Mouse (Mus musculus): ENCODE data around the gene Tbx6.
A peak's percentile ranks its signal among the peaks of the same experiment; 100 is the strongest.

Tbx6 gene

DNA sequence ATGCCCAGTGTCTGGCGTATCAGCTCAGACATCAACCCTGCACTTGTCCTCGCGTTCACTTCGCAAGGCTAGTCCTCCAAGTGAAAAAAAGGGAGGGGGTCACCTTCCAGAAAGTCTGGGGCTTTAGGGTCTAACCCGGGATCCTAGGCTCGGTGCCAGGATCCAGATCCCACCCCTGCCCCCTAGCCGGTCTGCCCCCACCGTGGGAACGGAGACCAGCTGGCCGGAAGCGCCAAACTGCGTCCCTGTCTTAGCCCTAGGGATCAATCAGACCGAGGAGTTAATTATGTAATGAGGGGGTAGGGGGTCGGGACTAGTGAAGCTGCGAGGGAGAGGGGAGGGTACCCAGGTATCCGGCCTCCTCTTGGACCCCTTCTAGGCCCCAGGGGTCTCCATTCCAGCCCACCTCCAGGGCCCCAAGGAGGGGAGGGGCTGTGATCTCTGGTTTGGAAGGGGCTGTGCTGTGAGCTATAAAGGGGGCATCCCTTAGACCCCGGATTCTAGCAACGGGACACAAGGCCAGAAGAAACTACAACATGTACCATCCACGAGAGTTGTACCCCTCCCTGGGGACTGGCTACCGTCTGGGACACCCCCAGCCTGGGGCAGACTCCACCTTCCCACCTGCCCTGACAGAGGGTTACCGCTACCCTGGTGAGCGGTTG is at the start of gene Tbx6:
Gene Tbx6 (plus strand): TSS at position 513 of the 665 bp plus-strand sequence.
- DNase-seq (ENCODE audit: extremely low spot score, low read depth, low spot score): no peak

DNA sequence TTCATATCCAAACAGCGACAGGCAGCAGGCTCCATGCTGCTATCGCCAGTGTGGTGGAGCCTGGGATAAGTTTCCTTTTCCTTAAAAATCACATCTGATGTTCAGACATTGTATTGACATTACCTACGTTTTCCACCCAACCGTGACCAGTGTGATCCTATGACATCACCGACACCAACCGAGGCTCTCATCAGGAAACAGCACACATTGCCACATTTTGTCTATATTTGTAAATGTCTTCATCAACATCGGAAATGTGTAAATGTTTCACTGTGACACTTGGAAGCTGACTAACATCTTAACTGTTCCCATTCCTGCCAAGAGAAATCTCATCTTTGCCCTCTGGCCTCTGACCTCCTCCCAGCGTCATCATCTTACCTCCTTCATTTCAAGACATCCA is 45.2 kb upstream of the Tbx6 start:
- no peak for DNase-seq (ENCODE audit: extremely low spot score, low read depth, low spot score)

DNA sequence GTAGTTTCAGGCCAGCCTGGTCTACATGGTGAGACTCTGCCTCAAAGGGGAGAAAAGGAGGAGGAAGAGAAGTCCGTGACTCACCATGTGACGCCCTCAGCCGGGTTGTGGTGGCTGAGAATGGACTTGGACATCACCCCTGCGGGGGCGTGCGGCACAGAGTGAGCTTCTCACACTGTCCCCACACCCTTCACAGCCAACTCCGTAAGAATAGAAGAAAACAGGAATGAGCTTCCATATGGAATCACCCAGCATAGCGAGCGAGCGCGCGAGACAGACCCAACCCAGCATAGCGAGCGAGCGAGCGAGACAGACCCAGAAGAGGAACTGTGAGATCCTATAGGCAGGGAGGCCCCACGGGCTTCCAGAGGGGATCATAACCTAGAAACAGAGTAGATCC is 41.7 kb upstream of the Tbx6 start:
- no peak for DNase-seq (ENCODE audit: extremely low spot score, low read depth, low spot score)

DNA sequence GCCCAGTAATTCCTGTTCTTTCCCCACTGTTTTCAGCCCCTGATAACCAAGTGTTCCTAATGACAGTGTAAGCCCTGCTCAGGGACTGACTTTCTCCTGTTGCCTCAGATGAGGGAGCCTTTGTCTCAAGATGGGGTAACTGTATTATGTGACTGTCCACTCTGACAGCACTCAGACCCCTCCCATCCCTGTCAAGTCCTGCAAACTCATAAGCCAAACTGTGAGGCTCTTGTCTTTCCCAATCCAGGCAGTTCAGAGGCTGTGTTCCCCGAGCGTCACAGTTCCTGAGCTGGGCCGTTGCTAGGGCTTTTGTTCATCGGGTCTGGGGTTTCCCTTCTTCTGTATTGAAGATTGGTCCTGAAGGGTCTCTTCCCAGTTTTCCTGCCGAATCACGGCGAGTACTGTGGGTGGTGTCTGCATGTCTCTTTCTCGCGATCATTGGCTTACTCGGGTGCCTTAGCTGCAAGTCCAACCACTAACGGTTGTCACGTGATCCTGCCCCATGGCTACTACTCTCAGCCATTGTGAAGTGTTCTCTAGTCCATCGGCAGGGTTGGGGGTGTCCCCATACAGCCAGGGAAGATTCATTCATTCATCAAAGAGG is 41.0 kb upstream of the Tbx6 start:
- no peak for DNase-seq (ENCODE audit: extremely low spot score, low read depth, low spot score)

DNA sequence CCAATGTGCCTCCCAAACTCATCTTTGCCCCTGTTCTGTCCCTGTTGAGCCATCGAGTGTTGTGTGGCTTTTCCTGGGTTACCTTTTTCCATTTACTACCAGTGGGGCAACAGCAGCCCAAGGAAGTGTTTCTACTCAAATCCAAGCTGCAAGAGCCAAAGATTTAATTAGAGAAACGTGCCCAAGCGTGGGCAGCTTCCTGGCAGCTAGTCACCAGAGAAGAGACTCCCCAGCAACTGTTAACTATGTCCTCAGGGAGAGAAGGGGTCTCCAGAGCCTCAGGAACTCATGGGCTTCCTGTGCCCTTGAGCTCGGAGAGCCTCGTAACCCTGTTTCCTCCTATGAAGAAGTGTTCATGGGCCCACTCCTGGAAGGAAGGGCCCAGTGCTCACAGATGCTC is 40.3 kb upstream of the Tbx6 start:
- DNase-seq (ENCODE audit: extremely low spot score, low read depth, low spot score): no peak

DNA sequence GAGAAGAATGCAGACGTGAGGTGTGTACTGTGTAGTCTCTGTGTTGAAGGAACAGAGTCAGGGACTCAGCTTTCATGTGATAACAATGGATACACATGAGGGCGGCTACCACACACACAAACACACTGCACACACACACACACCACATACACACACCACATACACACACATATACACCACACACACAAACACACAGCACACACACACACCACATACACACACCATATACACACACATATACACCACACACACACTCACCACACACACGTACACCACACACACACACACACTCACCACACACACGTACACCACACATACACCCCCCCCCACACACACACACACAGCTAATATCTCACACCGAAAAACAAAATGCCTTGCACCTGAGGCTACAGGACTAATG is 39.8 kb upstream of the Tbx6 start:
- DNase-seq (ENCODE audit: extremely low spot score, low read depth, low spot score): no peak

DNA sequence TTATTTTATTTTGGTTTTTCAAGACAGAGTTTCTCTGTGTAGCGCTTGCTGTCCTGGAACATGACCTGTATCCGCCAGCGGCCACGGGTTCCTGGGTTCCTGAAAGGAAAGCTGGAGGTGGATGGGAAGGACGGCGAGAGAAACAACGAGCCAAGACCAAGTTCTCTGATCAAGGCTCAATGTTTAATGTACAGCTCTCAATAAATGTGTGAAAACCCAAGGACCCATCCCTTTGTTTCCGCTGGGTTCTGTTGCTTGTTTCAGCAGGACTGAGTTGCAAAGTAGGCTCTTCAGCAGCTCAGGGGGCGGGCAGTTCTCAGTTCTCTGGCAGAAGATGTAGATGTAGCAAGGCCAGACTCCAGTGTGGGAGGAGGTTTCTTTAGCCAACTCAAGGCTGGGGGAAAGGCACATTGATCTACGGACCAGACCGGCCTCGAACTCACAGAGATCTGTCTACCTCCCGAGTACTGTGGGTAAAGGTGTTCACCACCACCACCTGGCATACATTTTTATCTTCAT is 39.3 kb upstream of the Tbx6 start:
- no peak for DNase-seq (ENCODE audit: extremely low spot score, low read depth, low spot score)

DNA sequence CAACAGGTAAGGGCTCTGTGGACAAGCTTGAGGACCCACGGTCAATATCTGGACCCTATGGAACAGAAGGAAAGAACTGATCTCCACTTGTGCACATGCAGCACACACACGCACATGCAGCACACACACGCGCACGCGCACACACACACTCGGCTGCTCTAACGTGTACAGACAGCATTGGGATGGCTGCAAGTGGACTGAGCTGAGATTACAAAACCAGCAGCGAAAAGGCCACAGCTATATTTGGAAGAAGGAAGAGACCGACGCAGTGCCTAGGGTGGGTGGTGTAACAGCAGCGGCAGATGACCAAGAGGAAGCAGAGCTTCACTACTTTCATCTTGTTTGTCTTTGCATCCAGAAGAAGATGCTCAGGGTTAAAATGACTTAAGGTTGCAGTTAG is 35.2 kb upstream of the Tbx6 start:
- DNase-seq (ENCODE audit: extremely low spot score, low read depth, low spot score): no peak

DNA sequence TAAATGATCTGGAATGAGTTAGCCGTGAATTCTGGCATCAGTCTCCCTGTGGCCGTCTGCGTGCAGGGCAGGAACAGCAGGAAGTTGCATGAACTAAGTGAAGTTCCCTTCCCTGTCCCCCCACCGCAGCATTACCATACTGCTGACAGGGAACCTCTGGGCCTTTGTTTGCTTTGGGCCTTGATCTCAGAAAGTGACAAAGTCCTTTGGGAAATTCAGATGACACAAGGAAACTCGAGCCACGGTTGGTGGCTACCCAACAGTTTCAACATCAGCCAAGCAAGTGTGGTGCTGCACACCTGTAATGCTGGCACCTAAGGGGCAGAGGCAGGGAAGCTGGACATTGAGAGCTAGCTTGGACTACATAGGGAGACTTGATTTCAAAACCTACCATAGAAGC is 34.5 kb upstream of the Tbx6 start:
- DNase-seq (ENCODE audit: extremely low spot score, low read depth, low spot score): no peak

DNA sequence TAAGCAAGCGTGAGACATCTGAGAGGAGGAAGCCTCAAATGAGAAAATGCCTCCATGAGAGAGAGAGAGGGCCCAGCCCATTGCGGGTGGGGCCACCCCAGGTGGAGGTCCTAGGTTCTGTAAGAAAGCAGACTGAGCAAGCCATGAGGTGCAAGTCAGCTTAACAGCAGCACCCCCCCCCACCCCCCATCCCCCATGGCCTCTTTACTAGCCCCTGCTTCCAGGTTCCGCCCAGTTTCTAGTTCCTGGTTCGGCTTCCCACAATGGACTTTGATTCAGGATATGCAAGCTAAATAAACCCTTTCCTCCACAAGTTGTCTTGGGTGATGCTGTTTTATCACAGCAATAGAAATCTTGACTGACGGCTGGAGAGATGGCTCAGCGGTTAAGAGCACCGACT is 32.5 kb upstream of the Tbx6 start:
- no peak for DNase-seq (ENCODE audit: extremely low spot score, low read depth, low spot score)

DNA sequence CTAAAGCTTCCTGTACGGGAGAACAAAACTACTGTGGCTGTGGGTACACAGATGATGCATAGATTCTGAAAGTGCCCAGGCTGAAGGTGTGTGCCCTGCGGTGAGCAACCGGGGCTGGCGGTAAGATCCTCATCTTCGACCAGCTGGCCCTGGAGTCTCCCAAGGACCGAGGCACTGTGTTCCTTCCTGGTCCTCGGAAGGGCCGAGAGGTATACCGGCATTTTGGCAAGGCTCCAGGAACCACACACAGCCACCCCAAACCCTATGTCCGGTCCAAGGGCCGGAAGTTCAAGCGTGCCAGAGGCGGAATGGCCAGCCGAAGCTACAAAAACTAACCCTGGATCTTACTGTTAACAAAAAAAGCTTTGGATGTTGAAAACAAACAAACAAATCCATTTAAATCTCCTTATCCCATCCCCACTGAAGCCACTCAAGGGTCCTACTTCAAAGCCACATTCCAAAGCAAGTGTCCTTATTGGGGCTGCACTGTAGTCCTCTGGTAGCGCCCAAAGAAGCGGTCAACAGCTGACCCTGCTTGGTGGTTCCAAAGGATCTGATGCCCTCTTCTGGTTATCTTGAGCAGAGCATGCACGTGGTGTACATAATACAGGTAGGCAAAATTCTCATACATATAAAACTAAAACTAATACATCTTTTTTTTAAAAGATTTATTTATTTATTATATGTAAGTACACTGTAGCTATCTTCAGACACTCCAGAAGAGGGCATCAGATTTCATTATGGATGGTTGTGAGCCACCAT is 31.5 kb upstream of the Tbx6 start:
- DNase-seq (ENCODE audit: extremely low spot score, low read depth, low spot score): no peak

DNA sequence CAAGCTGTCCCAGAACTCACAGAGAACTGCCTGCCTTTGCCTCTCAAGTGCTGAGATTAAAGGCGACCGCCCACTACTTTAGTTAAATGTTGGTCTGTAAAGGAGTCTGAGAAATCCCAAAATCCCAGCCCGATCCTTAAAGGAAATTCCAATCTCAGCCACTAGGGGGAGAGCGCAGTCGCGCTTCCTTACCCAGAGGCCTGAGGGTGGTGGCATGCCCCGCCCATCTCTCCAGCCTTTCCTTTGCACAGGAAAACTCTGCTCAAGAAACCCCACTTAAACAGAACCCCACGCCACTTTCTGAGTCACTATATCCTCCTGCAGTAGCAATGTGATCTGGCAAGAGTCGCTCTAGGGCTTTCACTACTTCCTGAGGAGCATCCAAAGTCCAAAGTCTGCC is 26.4 kb upstream of the Tbx6 start:
- peak; percentile 94 for DNase-seq (ENCODE audit: extremely low spot score, low read depth, low spot score)

DNA sequence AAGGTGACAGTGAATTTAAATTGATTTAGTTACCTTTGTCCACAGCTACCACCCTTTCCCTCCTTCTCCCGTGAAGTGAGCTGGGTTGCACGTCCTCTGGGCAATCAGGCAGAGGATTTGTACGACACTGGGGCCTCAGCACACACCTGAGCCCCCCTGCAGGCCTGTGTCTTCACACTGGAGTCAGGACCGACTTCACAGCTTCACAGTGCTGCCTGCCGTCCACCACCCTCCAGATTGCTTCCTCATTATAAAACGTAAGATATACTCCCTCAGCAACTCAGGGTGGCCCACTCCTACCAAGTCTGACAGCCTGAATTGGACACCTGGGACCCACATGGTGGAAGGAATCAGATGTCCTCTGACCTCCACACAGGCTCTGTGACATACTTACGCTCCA is 22.7 kb upstream of the Tbx6 start:
- DNase-seq (ENCODE audit: extremely low spot score, low read depth, low spot score): no peak

DNA sequence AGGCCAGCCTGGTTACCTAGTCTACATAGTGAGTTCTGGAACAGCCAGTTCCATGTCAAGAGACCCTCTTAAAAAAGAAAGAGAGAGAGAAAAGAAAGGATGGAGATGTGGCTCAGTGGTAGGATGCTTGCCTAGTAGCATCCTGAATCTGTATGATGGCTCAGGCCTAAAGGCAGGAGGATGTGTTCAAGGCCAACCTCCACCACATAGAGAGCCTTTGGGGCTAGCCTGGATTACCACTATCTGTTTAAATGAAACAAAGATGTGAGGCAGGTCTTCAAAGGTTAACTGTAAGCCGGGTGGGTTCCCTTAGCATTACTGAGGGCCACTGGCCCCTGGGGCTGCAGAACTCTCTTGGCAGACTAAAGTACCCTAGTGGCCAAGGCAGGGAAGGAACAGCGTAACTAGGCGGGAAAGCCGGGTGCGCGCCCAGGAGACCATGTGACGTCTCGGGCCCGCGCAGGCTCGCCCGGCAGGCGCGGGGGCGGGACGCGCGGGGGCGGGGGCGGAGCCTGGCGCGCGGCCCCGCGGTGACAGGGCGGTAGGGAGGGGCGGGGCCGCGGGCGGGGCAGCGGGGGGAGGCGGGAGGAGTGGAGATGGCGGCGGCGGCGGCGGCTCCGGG is 22.1 kb upstream of the Tbx6 start, which contains the start of gene Mapk3:
Gene Mapk3 (plus strand): TSS at position 552 of the 622 bp plus-strand sequence.
- DNase-seq (ENCODE audit: extremely low spot score, low read depth, low spot score): peak; percentile 70

DNA sequence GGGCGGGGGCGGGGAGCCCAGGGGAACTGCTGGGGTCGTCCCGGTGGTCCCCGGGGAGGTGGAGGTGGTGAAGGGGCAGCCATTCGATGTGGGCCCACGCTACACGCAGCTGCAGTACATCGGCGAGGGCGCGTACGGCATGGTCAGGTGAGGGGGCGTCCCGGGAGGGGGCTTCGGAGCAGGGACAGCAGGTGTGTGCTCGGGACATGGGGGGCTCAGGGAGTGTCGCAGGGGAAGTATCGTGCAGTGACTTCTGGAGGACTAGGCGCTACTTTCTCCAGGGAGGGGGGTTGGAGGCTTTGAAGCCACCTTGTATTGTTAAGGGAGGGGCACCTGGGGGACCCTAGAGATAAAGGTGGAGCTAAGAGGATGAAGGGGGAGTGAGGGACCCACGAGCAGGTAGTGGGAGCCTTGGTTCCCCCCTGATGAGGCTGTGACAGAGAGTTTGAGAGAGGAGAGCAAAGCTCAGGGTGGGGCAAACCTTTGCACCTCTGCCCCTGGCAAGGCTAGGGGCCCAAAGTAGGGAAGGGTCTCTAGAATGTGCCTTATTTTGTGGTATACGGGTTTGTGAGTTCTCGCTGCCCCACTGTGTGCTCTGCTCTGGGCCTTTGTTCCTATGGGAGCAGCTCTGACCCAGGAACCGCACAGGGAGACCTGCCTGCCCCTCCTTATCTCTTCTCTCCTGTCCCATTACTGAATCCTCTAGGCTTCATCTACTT is 21.5 kb upstream of the Tbx6 start:
- no peak for DNase-seq (ENCODE audit: extremely low spot score, low read depth, low spot score)

DNA sequence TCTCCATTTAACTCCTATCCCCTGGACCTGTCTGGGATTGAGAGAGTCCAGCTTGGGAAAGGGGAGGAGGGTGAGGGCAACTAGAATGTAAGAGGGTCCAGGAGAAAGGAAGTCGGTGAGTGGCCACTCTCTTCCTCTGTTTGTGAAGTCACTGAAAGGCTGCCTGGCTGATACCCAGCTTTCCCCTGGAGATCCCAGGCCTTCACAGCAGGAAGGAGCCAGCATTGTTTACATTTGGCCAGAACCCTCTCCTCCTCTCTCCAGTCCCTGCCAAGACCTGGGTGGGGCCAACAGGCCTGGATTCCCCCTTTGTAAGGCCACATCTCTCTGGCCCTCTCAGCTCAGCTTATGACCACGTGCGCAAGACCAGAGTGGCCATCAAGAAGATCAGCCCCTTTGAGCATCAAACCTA is 20.9 kb upstream of the Tbx6 start:
- no peak for DNase-seq (ENCODE audit: extremely low spot score, low read depth, low spot score)

DNA sequence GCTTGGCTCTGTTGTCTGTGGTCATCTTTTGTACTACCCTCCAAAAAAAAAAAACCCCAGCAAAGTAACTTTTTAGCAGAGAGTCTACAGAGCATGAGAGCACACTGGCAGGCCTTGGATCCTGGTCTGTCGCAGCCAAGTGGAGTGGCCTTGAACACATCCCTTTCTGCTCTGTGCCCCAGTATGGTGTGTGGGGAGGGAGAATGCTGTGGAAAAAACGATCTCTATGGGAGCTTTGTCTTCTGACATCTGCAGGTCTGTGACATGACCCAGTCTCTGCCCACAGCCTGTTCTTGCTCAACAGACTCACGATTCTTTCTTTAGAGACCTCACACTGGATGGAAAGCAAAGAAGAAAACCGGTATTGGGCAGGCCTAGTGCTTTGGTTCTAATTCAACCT is 20.3 kb upstream of the Tbx6 start:
- no peak for DNase-seq (ENCODE audit: extremely low spot score, low read depth, low spot score)

DNA sequence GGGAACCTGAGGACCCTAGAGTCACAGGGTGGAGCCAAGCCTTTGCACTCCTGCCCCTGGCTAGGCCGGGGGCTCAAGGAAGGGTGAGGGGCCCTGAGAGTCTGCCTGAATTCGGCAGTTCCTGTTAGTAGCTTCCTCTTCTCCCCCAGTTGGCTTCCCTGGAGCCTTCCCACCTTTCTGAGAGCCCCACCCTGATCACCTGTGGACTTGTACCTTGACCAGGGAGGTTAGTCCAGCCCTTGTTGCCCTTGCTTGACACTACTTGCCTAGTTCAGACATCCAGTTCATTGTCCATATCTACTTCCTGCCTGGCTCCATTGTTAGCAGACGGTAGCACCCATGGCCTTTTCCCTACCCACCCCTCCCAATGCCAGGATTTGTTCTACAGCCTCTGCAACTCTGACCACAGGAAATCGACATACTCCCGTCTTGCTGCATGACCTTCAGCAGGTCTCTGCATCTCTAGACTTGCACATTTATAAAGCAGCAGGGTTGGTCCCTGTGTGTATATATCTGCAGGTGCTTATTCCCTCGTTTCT is 19.7 kb upstream of the Tbx6 start:
- no peak for DNase-seq (ENCODE audit: extremely low spot score, low read depth, low spot score)

DNA sequence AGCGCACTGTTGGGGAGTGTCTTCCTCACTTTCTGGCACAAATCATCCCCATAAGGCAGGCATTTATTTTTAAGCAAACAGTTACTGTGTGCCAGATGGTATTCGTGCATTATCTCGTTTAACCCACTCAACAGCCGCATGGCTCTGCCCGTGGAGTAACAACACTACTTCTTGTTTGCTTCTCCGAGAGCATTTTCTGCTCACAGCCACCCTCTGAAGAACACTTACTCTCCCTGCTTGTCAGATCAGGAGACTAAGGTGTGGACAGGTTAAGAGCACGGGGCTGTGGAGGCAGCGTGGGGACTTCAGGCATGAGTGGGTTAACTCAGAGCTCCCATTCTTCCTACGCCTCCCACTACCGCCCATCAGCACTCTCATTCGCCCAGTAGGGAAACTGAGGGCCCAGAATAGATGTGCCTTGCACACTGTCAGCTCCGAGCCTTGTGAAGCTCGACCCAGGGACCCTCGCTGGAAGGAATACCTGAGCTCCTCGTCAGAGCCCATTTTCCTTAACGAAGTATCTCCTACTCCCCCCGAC is 18.7 kb upstream of the Tbx6 start:
- DNase-seq (ENCODE audit: extremely low spot score, low read depth, low spot score): no peak

DNA sequence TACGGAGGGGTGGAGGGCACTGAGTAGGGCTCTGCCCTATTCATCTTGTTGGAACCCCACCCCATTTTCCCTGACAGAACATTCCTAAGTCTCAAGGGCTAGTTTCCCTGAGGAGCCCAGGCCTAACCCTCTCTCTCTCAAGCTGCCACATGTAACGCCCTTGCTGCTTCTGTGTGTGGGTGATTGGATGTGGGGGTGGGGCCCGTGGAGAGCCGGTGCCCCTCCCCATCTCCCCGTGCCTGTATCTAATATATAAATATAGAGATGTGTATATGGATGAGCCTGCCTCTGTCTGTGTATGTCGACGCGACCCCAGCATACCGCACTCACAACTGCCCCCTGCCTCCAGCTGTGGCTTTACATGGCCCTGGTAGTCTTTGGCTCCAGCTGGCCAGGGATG is 15.7 kb upstream of the Tbx6 start:
- DNase-seq (ENCODE audit: extremely low spot score, low read depth, low spot score): no peak
